14 mouse cellular contexts compared by ENCODE assay signal in the genomic region with DNA sequence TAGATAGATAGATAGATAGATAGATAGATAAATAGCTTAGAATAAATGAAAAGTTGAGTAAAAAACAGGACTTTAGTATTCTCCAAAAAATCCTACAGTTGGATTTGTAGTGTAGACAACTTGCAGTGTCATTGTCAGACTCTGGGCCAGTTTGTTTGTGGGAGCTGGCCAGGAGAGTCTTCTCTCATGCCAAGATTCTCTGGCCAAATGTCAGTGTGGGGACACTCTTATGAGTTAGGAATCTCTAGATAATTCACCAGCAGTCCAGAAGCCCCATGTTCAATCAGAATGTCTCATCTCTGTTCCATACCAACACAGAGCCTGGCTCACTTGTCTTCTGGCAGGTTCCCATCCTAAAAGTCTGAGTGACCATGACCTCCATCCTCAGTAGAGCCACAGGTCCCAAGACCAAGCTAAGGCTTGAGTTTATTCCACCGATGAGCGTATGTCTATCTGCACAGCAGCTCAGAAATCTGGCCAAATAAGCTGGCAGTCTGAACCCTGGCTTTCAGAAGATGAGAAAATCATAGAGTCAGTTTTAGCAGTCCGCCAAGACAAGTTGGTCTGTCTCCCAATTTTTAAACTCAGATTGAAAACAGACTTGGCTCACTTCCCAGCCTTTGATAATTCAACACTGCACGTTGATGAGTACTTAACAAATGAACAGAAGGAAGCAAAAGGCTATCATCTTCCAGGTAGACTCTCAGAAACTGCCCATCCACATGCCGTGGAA.
A peak's percentile ranks its signal among the peaks of the same experiment; 100 is the strongest.
DNase-seq lines count a peak whose midpoint lies in the region; ATAC-seq lines count a peak whose summit lies in the region.
"Had no signal": no experiment of that assay in that cellular context is flagged by ENCODE, and none has a peak within 500 bp of the region (broad histone marks: within the 10 kb centered on the region; RNA-seq: fewer than 3 reads in every experiment).

No protein-coding gene starts in this region.

- no peak overlapping the region for H3K4me2 ChIP-seq in intestine, embryonic 16.5 days (ENCODE audit: low read depth, low read length)
- H3K4me2 ChIP-seq: liver, embryonic 15.5 days had no signal

- no peaks in the 10 kb centered on the region for H3K4me1 ChIP-seq in intestine, embryonic 16.5 days (ENCODE audit: control insufficient read depth, insufficient read depth, low read length)
- H3K4me1 ChIP-seq: liver, embryonic 15.5 days had no signal

- H3K36me3 ChIP-seq in intestine, embryonic 16.5 days (ENCODE audit: control insufficient read depth, insufficient read depth, low read length): no peaks in the 10 kb centered on the region
- H3K36me3 ChIP-seq: liver, embryonic 15.5 days; midbrain, embryonic 10.5 days had no signal

- DNase-seq in heart, postnatal 36 days: peak; percentile 8 to 9
- DNase-seq in heart, adult 9 months (ENCODE audit: low spot score in 2 of 2): no peak
- peak; percentile 41 for DNase-seq in lung, postnatal 10 days
- no peak for DNase-seq in lung, postnatal 25 days (ENCODE audit: low spot score)
- peak; percentile 33 to 43 for DNase-seq in cerebellum, adult 18-20 months
- peak; percentile 25 for DNase-seq in lung, postnatal 36 days
- DNase-seq: gastrocnemius, postnatal 25 days; kidney, postnatal 4 days; spleen, adult 18-20 months had no signal

- no peaks in the 10 kb centered on the region for H3K27me3 ChIP-seq in intestine, embryonic 16.5 days (replicated peaks; ENCODE audit: control insufficient read depth, insufficient read depth, low read length)
- H3K27me3 ChIP-seq: liver, embryonic 15.5 days had no signal

- intact Hi-C loops in heart, postnatal 36 days (cut with DNase I): loop anchor here (10.0 kb wide), 1 partner anchor 309 kb away; no protein-coding TSS in a partner anchor

- WGBS in intestine, embryonic 16.5 days: 79% methylated on average over 5 of the region's 5 CpGs

- no peak for ATAC-seq in intestine, embryonic 16.5 days
- ATAC-seq: Patski had no signal

- H3K4me3 ChIP-seq in intestine, embryonic 16.5 days (ENCODE audit: low read length): no peak overlapping the region
- H3K4me3 ChIP-seq: liver, embryonic 15.5 days; midbrain, embryonic 10.5 days had no signal

- H3K9me3 ChIP-seq in intestine, embryonic 16.5 days (ENCODE audit: control insufficient read depth, low read length): no peaks in the 10 kb centered on the region
- H3K9me3 ChIP-seq: liver, embryonic 15.5 days; midbrain, embryonic 10.5 days had no signal

- H3K9ac ChIP-seq in intestine, embryonic 16.5 days (ENCODE audit: low read depth, low read length): no peak overlapping the region
- H3K9ac ChIP-seq: liver, embryonic 15.5 days had no signal

- no peak overlapping the region for H3K27ac ChIP-seq in intestine, embryonic 16.5 days (ENCODE audit: low read length)
- H3K27ac ChIP-seq: liver, embryonic 15.5 days; midbrain, embryonic 10.5 days; stomach, postnatal 0 days had no signal

Comparison
In these comparisons a context has a peak if more than half of its experiments do, and no peak if none do; other contexts are left out.
1. DNase-seq: peak in heart, postnatal 36 days (2 of 2), lung, postnatal 10 days (single experiment), cerebellum, adult 18-20 months (2 of 2) and lung, postnatal 36 days (single experiment); none in heart, adult 9 months (0 of 2) and lung, postnatal 25 days (single experiment).